Mouse (Mus musculus) layer of hippocampus, postnatal 14 days (tissue): ENCODE measurements at regions not wholly inside any gene's neighbourhood (a gene's known extent, or its start where the extent isn't known, plus 50 kb on each side); places are given as distances from the start of the nearest gene placed in this dataset.

Experiments used
- DNase-seq, 2 experiments: peaks; one replicate each; pipeline ENCODE4 v3.0.0; 2021 to 2022; ENCODE audit warnings: low spot score in 2 of 2, mixed read lengths in 1 of 2

GRCm38 (mm10) chr15:93977494-93977893 lies 381.8 kb upstream of the Prickle1 start:
- no peak for DNase-seq

- DNase-seq, result no peak
Observed at GRCm38 (mm10) chr15:93974727-93975126, 379.0 kb upstream of the Prickle1 start.

- no peak for DNase-seq
Observed at GRCm38 (mm10) chr15:93972979-93973378, 377.3 kb upstream of the Prickle1 start.

GRCm38 (mm10) chr15:93961950-93962349 lies 366.3 kb upstream of the Prickle1 start:
- DNase-seq, result no peak

GRCm38 (mm10) chr15:93959931-93960330 lies 364.2 kb upstream of the Prickle1 start:
- no peak for DNase-seq

- DNase-seq, result no peak
Observed at GRCm38 (mm10) chr15:93958086-93958485, 362.4 kb upstream of the Prickle1 start.

GRCm38 (mm10) chr15:93956801-93957200 lies 361.1 kb upstream of the Prickle1 start:
- DNase-seq, result no peak

GRCm38 (mm10) chr15:93953548-93953947 lies 357.9 kb upstream of the Prickle1 start:
- DNase-seq, result no peak

GRCm38 (mm10) chr15:93950441-93950840 lies 354.8 kb upstream of the Prickle1 start:
- DNase-seq, result no peak

GRCm38 (mm10) chr15:93948902-93949301 lies 353.2 kb upstream of the Prickle1 start:
- no peak for DNase-seq

GRCm38 (mm10) chr15:93943545-93943944 lies 347.9 kb upstream of the Prickle1 start:
- DNase-seq, result no peak

- DNase-seq, result peak in 1 of 2 experiments; percentile 31
Observed at GRCm38 (mm10) chr15:93932971-93933496, 337.3 kb upstream of the Prickle1 start.

GRCm38 (mm10) chr15:93926842-93927241 lies 331.2 kb upstream of the Prickle1 start:
- no peak for DNase-seq

- DNase-seq, result no peak
Observed at GRCm38 (mm10) chr15:93926262-93926661, 330.6 kb upstream of the Prickle1 start.

GRCm38 (mm10) chr15:93921457-93922234 lies 326.0 kb upstream of the Prickle1 start:
- DNase-seq, result no peak

- no peak for DNase-seq
Observed at GRCm38 (mm10) chr15:93920996-93921395, 325.3 kb upstream of the Prickle1 start.

- no peak for DNase-seq
Observed at GRCm38 (mm10) chr15:93919577-93919976, 323.9 kb upstream of the Prickle1 start.

- no peak for DNase-seq
Observed at GRCm38 (mm10) chr15:93916856-93917255, 321.2 kb upstream of the Prickle1 start.

- DNase-seq, result no peak
Observed at GRCm38 (mm10) chr15:93913462-93913861, 317.8 kb upstream of the Prickle1 start.

- no peak for DNase-seq
Observed at GRCm38 (mm10) chr15:93913041-93913440, 317.4 kb upstream of the Prickle1 start.

- DNase-seq, result no peak
Observed at GRCm38 (mm10) chr15:93910981-93911431, 315.3 kb upstream of the Prickle1 start.

GRCm38 (mm10) chr15:93910158-93910557 lies 314.5 kb upstream of the Prickle1 start:
- DNase-seq, result no peak
